Mouse (Mus musculus): ENCODE data around the gene Man1a.

DNA sequence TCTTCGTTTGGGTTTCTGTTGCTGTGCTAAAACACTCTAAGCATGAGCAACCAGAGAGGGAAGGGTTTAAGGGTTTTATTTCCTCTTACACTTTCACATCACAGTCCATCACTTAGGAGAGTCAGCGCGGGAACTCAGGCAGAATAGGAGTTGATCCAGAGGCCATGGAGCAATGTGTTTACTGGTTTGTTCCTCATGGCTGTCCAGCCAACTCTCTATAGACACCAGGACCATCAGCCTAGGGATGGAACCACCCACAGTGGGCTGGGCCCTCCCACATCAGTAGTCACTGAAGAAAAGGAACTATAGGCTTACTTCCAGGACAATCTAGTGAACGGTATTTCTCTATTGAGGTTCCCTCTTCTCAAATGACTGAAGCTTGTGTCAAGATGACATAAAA, 45.4 kb upstream of the Man1a start:
- TF ChIP-seq POLR2A (IDR thresholded peaks at IDR 0.05; ENCODE audit: insufficient read length, low read depth) = no peak
- no peak for TF ChIP-seq POLR2AphosphoS2 (IDR thresholded peaks at IDR 0.05; ENCODE audit: insufficient read length, low read depth)
- TF ChIP-seq MAX (IDR thresholded peaks at IDR 0.05; ENCODE audit: low read depth) = no peak
